ENCODE assay signal across 22 mouse cellular contexts in genomic region chr2:94268835-94269234, GRCm38 (mm10).
DNase-seq lines count a peak whose midpoint lies in the region; ATAC-seq and TF ChIP-seq lines count a peak whose summit lies in the region.
"Had no signal": no experiment of that assay in that cellular context is flagged by ENCODE, and none has a peak within 500 bp of the region (broad histone marks: within the 10 kb centered on the region; RNA-seq: fewer than 3 reads in every experiment).

No protein-coding gene starts in this region.

- peak overlapping the region; percentile 33; the same call in 1 of the 2 replicates for H3K27ac ChIP-seq in heart, postnatal 0 days (ENCODE audit: low read depth)
- H3K27ac ChIP-seq in midbrain, embryonic 11.5 days (ENCODE audit: low read depth, low read length) = no peak overlapping the region
- no peak overlapping the region for H3K27ac ChIP-seq in midbrain, embryonic 16.5 days (ENCODE audit: low read length)
- H3K27ac ChIP-seq: embryonic facial prominence, embryonic 10.5 days; embryonic facial prominence, embryonic 12.5 days; forebrain, embryonic 13.5 days; forebrain, embryonic 15.5 days had no signal

- no peaks in the 10 kb centered on the region for H3K9me3 ChIP-seq in heart, postnatal 0 days (replicated peaks; ENCODE audit: control insufficient read depth, low read length)
- no peaks in the 10 kb centered on the region for H3K9me3 ChIP-seq in midbrain, embryonic 11.5 days (ENCODE audit: control insufficient read depth, low read length)
- H3K9me3 ChIP-seq in midbrain, embryonic 16.5 days (replicated peaks; ENCODE audit: control insufficient read depth, low read length, poor library complexity, severe bottlenecking) = no peaks in the 10 kb centered on the region
- H3K9me3 ChIP-seq: embryonic facial prominence, embryonic 10.5 days; embryonic facial prominence, embryonic 12.5 days; forebrain, embryonic 13.5 days; forebrain, embryonic 15.5 days; G1E had no signal

- H3K36me3 ChIP-seq in heart, postnatal 0 days (replicated peaks; ENCODE audit: control insufficient read depth, insufficient read depth, low read length) = no peaks in the 10 kb centered on the region
- H3K36me3 ChIP-seq in midbrain, embryonic 11.5 days (ENCODE audit: control insufficient read depth, insufficient read depth, low read length) = no peaks in the 10 kb centered on the region
- H3K36me3 ChIP-seq in midbrain, embryonic 16.5 days (ENCODE audit: control insufficient read depth, insufficient read depth, low read length) = no peaks in the 10 kb centered on the region
- H3K36me3 ChIP-seq: embryonic facial prominence, embryonic 10.5 days; embryonic facial prominence, embryonic 12.5 days; forebrain, embryonic 15.5 days; G1E had no signal

- H3K4me2 ChIP-seq in heart, postnatal 0 days (ENCODE audit: low read depth, low read length) = no peak overlapping the region
- no peak overlapping the region for H3K4me2 ChIP-seq in midbrain, embryonic 11.5 days
- H3K4me2 ChIP-seq in midbrain, embryonic 16.5 days (ENCODE audit: low read length) = no peak overlapping the region
- H3K4me2 ChIP-seq: embryonic facial prominence, embryonic 12.5 days; forebrain, embryonic 13.5 days; forebrain, embryonic 15.5 days had no signal

- H3K9ac ChIP-seq in heart, postnatal 0 days (replicated peaks; ENCODE audit: low read depth, low read length) = no peak overlapping the region
- H3K9ac ChIP-seq in midbrain, embryonic 11.5 days (ENCODE audit: low read length) = no peak overlapping the region
- no peak overlapping the region for H3K9ac ChIP-seq in midbrain, embryonic 16.5 days (ENCODE audit: low read depth, low read length)
- H3K9ac ChIP-seq: embryonic facial prominence, embryonic 12.5 days; forebrain, embryonic 13.5 days; forebrain, embryonic 15.5 days had no signal

- no peak for TF ChIP-seq EP300 in heart, postnatal 0 days (IDR thresholded peaks at IDR 0.05; ENCODE audit: low read depth)

- 0 out of 2 replicates have a peak, but pooled peaks cover 13% of the 10 kb centered on the region for H3K27me3 ChIP-seq in heart, postnatal 0 days (ENCODE audit: control insufficient read depth, insufficient read depth, low read length)
- H3K27me3 ChIP-seq in midbrain, embryonic 11.5 days (ENCODE audit: control insufficient read depth, insufficient read depth, low read length) = peaks cover 6% of the 10 kb centered on the region; the same call in 1 of the 2 replicates
- no peaks in the 10 kb centered on the region for H3K27me3 ChIP-seq in midbrain, embryonic 16.5 days (ENCODE audit: control insufficient read depth, insufficient read depth, low read depth, low read length)
- H3K27me3 ChIP-seq: forebrain, embryonic 13.5 days; forebrain, embryonic 15.5 days had no signal

- intact Hi-C loops in heart, postnatal 14 days (cut with DNase I) = no loop called here

- no peak overlapping the region for H3K4me3 ChIP-seq in heart, postnatal 0 days (ENCODE audit: low read depth, low read length)
- no peak overlapping the region for H3K4me3 ChIP-seq in midbrain, embryonic 11.5 days (ENCODE audit: low read depth, low read length)
- no peak overlapping the region for H3K4me3 ChIP-seq in midbrain, embryonic 16.5 days (ENCODE audit: low read depth, low read length)
- H3K4me3 ChIP-seq: embryonic facial prominence, embryonic 10.5 days; embryonic facial prominence, embryonic 12.5 days; forebrain, embryonic 13.5 days; forebrain, embryonic 15.5 days had no signal

- peaks cover 29% of the 10 kb centered on the region for H3K4me1 ChIP-seq in heart, postnatal 0 days (ENCODE audit: control insufficient read depth, insufficient read depth)
- peaks cover 35% of the 10 kb centered on the region for H3K4me1 ChIP-seq in midbrain, embryonic 11.5 days (ENCODE audit: control insufficient read depth, insufficient read depth, low read length)
- peaks cover 25% of the 10 kb centered on the region for H3K4me1 ChIP-seq in midbrain, embryonic 16.5 days (ENCODE audit: control insufficient read depth, insufficient read depth, low read length)

- ATAC-seq in frontal cortex, adult (ENCODE audit: low TSS enrichment) = peak; percentile 14; the same call in 1 of the 2 replicates
- ATAC-seq in heart, postnatal 0 days (ENCODE audit: insufficient read depth, low read depth) = no peak
- ATAC-seq in midbrain, embryonic 11.5 days (ENCODE audit: low FRiP score) = no peak
- no peak for ATAC-seq in midbrain, embryonic 16.5 days
- ATAC-seq: CD4-positive, CD25-positive, alpha-beta regulatory T cell, adult 4 months; forebrain, embryonic 13.5 days; forebrain, embryonic 15.5 days had no signal

- no peak for DNase-seq in frontal cortex, postnatal 25 days (ENCODE audit: low spot score in 2 of 2)
- DNase-seq in heart, postnatal 0 days (ENCODE audit: low spot score) = no peak
- DNase-seq in heart, postnatal 14 days = no peak
- peak; percentile 73 for DNase-seq in midbrain, embryonic 11.5 days (ENCODE audit: low spot score, missing footprints)
- no peak for DNase-seq in kidney, postnatal 10 days
- DNase-seq: adrenal gland, adult 2 months; adrenal gland, postnatal 10 days; adrenal gland, postnatal 25 days; B cell, adult 2 months; cerebellum, adult 11-12 months; cerebellum, adult 2 months; cerebellum, adult 9-10 months; cerebellum, postnatal 10 days; cerebellum, postnatal 25 days had no signal

- WGBS in heart, postnatal 0 days = 58% methylated on average over 8 of the region's 8 CpGs
- WGBS in midbrain, embryonic 11.5 days = 90% methylated on average over 8 of the region's 8 CpGs
- 91% methylated on average over 8 of the region's 8 CpGs for WGBS in midbrain, embryonic 16.5 days

- TF ChIP-seq CTCF in heart, postnatal 0 days (IDR thresholded peaks at IDR 0.05; ENCODE audit: low read depth) = no peak
